Mouse (Mus musculus) CH12.LX (cell line): ENCODE results near the gene Map3k20. TPM values are rescaled to one million over a fixed set of nuclear protein-coding genes. Genes with fewer than 3 reads are reported as not detected.

Experiments used
- DNase-seq: peaks from one replicate; pipeline ENCODE4 v3.0.0-alpha.2; 2013; ENCODE audit errors: extremely low read depth
- H3K27ac ChIP-seq: 2 replicates; pipeline ENCODE4 v1.5.1; 2012; ENCODE audit warnings: low read depth, mild to moderate bottlenecking, control low read depth, moderate library complexity; ENCODE audit not compliant: insufficient read depth
- H3K27me3 ChIP-seq: replicated peaks from 2 replicates; pipeline ENCODE3; 2012; ENCODE audit warnings: inconsistent platforms
- H3K36me3 ChIP-seq, 2 experiments: replicated peaks in 1 of 2; 2 replicates each; pipeline versions ENCODE3 to v1.6.1; 2012; ENCODE audit warnings: inconsistent platforms in 1 of 2, low read length in 1 of 2, mild to moderate bottlenecking in 1 of 2, mixed read lengths in 1 of 2, moderate library complexity in 1 of 2; ENCODE audit not compliant: control insufficient read depth in 1 of 2, insufficient read depth in 1 of 2
- H3K4me1 ChIP-seq, 2 experiments: 2 replicates each; pipeline ENCODE4 v1.6.1; 2012; ENCODE audit warnings: inconsistent platforms in 1 of 2, moderate library complexity in 1 of 2; ENCODE audit not compliant: insufficient read depth in 2 of 2, control insufficient read depth in 1 of 2
- H3K4me2 ChIP-seq: 2 replicates; pipeline ENCODE4 v1.6.1; 2012; ENCODE audit warnings: low read depth, mild to moderate bottlenecking, control low read depth; ENCODE audit not compliant: poor library complexity, insufficient read depth, severe bottlenecking
- H3K4me3 ChIP-seq, 3 experiments: fragments of 150-350 bp in 1 of 3; sonication (generic) in 1 of 3; replicated peaks in 1 of 3; 2 replicates each; pipeline versions ENCODE3 to v1.5.1; 2011 to 2012; ENCODE audit warnings: low read depth in 2 of 3, low read length in 2 of 3, mild to moderate bottlenecking in 2 of 3, moderate library complexity in 2 of 3, control low read depth in 1 of 3, improper control_type of control experiment in 1 of 3, inconsistent platforms in 1 of 3, mixed read lengths in 1 of 3; ENCODE audit not compliant: poor library complexity in 1 of 3
- H3K79me2 ChIP-seq: replicated peaks from 2 replicates; pipeline ENCODE4 v1.6.1; 2012; ENCODE audit warnings: mild to moderate bottlenecking, moderate library complexity; ENCODE audit not compliant: control insufficient read depth, poor library complexity, insufficient read depth, severe bottlenecking; ENCODE audit errors: extremely low read depth
- H3K9ac ChIP-seq: 2 replicates; pipeline ENCODE4 v1.6.1; 2012; ENCODE audit warnings: low read depth, mild to moderate bottlenecking, control low read depth, moderate library complexity; ENCODE audit not compliant: insufficient read depth
- H3K9me3 ChIP-seq: replicated peaks from 2 replicates; pipeline ENCODE3; 2012; ENCODE audit warnings: low read length, inconsistent platforms, mixed read lengths
- CHD2 ChIP-seq: IDR thresholded peaks from 2 replicates; pipeline ENCODE4 v1.6.1; 2011; ENCODE audit warnings: low read length, improper control_type of control experiment
- E2F4 ChIP-seq: IDR thresholded peaks from 2 replicates; pipeline ENCODE4 v1.6.1; 2011; ENCODE audit warnings: low read depth, low read length, improper control_type of control experiment; ENCODE audit not compliant: insufficient replicate concordance
- ELF1 ChIP-seq: IDR thresholded peaks from 2 replicates; pipeline ENCODE4 v1.6.1; 2014; ENCODE audit warnings: low read depth, mild to moderate bottlenecking, inconsistent platforms, low read length, improper control_type of control experiment
- EP300 ChIP-seq: IDR thresholded peaks from 2 replicates; pipeline ENCODE4 v1.6.1; 2011; ENCODE audit warnings: low read length, improper control_type of control experiment
- ETS1 ChIP-seq: conservative IDR thresholded peaks from 2 replicates; pipeline ENCODE4 v1.6.1; 2012; ENCODE audit warnings: low read depth, mild to moderate bottlenecking, inconsistent platforms, low read length, improper control_type of control experiment, moderate library complexity
- HCFC1 ChIP-seq: IDR thresholded peaks from 2 replicates; pipeline ENCODE4 v1.6.1; 2012; ENCODE audit warnings: low read depth, mild to moderate bottlenecking, inconsistent platforms, low read length, improper control_type of control experiment
- IRF4 ChIP-seq: IDR thresholded peaks from 2 replicates; pipeline ENCODE4 v1.6.1; 2014; ENCODE audit warnings: low read depth, mild to moderate bottlenecking, inconsistent platforms, low read length, improper control_type of control experiment
- JUND ChIP-seq: conservative IDR thresholded peaks from 2 replicates; pipeline ENCODE4 v1.6.1; 2011; ENCODE audit warnings: low read depth, low read length, improper control_type of control experiment
- MAFK ChIP-seq: IDR thresholded peaks from 2 replicates; pipeline ENCODE4 v1.6.1; 2011; ENCODE audit warnings: low read length, improper control_type of control experiment; ENCODE audit not compliant: insufficient replicate concordance
- MAX ChIP-seq: IDR thresholded peaks from 2 replicates; pipeline ENCODE4 v1.6.1; 2011; ENCODE audit warnings: low read length, improper control_type of control experiment
- MEF2A ChIP-seq: IDR thresholded peaks from 2 replicates; pipeline ENCODE4 v1.6.1; 2014; ENCODE audit warnings: low read depth, mild to moderate bottlenecking, inconsistent platforms, low read length, improper control_type of control experiment, borderline replicate concordance
- NELFE ChIP-seq: IDR thresholded peaks from 2 replicates; pipeline ENCODE4 v1.6.1; 2011; ENCODE audit warnings: low read depth, low read length, improper control_type of control experiment
- NRF1 ChIP-seq: IDR thresholded peaks from 2 replicates; pipeline ENCODE4 v1.6.1; 2014; ENCODE audit warnings: low read depth, mild to moderate bottlenecking, inconsistent platforms, low read length, improper control_type of control experiment, moderate library complexity
- PAX5 ChIP-seq: IDR thresholded peaks from 2 replicates; pipeline ENCODE4 v1.6.1; 2012; ENCODE audit warnings: low read length, inconsistent platforms, mixed read lengths
- SIN3A ChIP-seq: IDR thresholded peaks from 2 replicates; pipeline ENCODE4 v1.6.1; 2012; ENCODE audit warnings: low read length, improper control_type of control experiment, inconsistent platforms
- SMC3 ChIP-seq: IDR thresholded peaks from 2 replicates; pipeline ENCODE4 v1.6.1; 2011; ENCODE audit warnings: low read depth, low read length, improper control_type of control experiment
- TBP ChIP-seq: conservative IDR thresholded peaks from 2 replicates; pipeline ENCODE4 v1.6.1; 2011; ENCODE audit warnings: low read depth, low read length, improper control_type of control experiment
- TCF12 ChIP-seq: IDR thresholded peaks from 2 replicates; pipeline ENCODE4 v1.6.1; 2014; ENCODE audit warnings: low read depth, mild to moderate bottlenecking, inconsistent platforms, low read length, improper control_type of control experiment
- USF1 ChIP-seq: IDR thresholded peaks from 2 replicates; pipeline ENCODE4 v1.6.1; 2014; ENCODE audit warnings: low read depth, mild to moderate bottlenecking, inconsistent platforms, low read length, improper control_type of control experiment
- USF2 ChIP-seq: conservative IDR thresholded peaks from 2 replicates; pipeline ENCODE4 v1.6.1; 2011; ENCODE audit warnings: low read depth, low read length, improper control_type of control experiment
- ZC3H11A ChIP-seq: IDR thresholded peaks from 2 replicates; pipeline ENCODE4 v1.6.1; 2012; ENCODE audit warnings: low read depth, mild to moderate bottlenecking, inconsistent platforms, low read length, improper control_type of control experiment
- ZKSCAN1 ChIP-seq: IDR thresholded peaks from 2 replicates; pipeline ENCODE4 v1.6.1; 2012; ENCODE audit warnings: low read depth, inconsistent platforms, low read length, improper control_type of control experiment, borderline replicate concordance
- ZMIZ1 ChIP-seq: IDR thresholded peaks from 2 replicates; pipeline ENCODE4 v1.6.1; 2012; ENCODE audit warnings: low read depth, mild to moderate bottlenecking, inconsistent platforms, low read length, improper control_type of control experiment
- ZNF384 ChIP-seq: IDR thresholded peaks from 2 replicates; pipeline ENCODE4 v1.6.1; 2012; ENCODE audit warnings: low read depth, low read length, improper control_type of control experiment, inconsistent platforms
- dilution Hi-C: fragments of 300-500 bp; cut with MboI; formaldehyde crosslinking; loops from 2 replicates; pipeline ENCODE4 v1.14.3; 2020; ENCODE audit warnings: low sequenced_read_pairs; ENCODE audit not compliant: extremely low pct_unique_long_range_greater_than_20kb, extremely low pct_ligation_motif_present
- in situ Hi-C: fragments of 300-500 bp; cut with MboI; formaldehyde crosslinking; loops from 3 replicates; pipeline ENCODE4 v1.14.3; 2019; ENCODE audit warnings: low sequenced_read_pairs, low pct_ligation_motif_present, low pct_unique_long_range_greater_than_20kb, mixed read lengths
- polyA plus RNA-seq: library from polyadenylated mRNA; unstranded; fragments of >175 nt; gene quantifications from 2 replicates; pipeline ENCODE4 v1.2.1, GENCODE M21; 2012; ENCODE audit warnings: low read depth; ENCODE audit not compliant: insufficient read length
- total RNA-seq, 2 experiments: library from RNA; depleted of rRNA; stranded (reverse); fragments of 300-350 nt in 1 of 2; fragments of >200 nt in 1 of 2; gene quantifications; 2 replicates each; pipeline ENCODE4 v1.2.3; 2012 to 2014

Map3k20 gene
- total and polyA plus RNA-seq, 3 experiments, result 4.1 to 6.6 (median 6.1) TPM

DNA sequence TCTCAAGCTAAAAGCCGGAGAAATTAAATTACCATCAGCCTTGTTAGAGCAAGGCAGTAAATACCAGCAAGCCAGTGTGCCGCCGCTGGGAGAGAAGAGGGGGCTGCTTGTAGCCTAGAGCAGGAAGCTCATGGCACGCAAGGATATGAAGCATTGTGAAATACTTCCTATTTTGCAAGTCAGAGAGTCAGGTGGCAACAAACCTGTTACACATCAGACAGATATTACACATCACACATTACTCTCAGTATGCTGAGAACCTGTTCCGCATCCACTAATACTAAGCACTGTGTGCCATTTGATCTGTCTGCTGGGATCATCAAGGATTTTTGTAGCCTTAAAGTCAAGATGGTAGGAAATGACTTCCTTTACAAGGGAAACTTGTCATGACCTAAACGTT is 157.4 kb downstream of the Map3k20 start:
- in situ Hi-C loops, result no loop called here
- H3K27ac ChIP-seq, result no peak overlapping the region

DNA sequence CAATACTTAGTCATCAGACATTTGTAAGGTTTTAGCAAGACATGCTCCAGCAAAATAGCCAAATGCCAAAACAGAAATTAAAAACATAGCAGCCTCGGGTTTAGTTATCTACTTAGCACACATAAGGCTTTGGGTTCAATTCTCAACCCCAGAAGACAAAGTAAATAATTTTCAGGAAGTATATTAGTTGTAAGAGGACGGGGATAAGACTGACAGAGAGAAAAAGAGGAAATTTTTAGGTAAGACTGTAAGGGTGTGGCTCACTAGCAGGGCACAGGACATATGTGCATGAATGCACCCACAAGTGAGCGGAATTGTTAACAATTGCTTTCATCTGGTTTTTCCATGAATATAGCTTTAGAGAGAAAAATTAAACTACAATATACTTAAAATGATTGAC is 158.5 kb downstream of the Map3k20 start:
- H3K4me3 ChIP-seq, result no peak overlapping the region
- dilution Hi-C loops, result no loop called here
- no peak overlapping the region for H3K4me2 ChIP-seq
- no peak overlapping the region for H3K27ac ChIP-seq
- DNase-seq, result no peak
- no peaks in the 10 kb centered on the region for H3K79me2 ChIP-seq
- in situ Hi-C loops, result no loop called here
- H3K27me3 ChIP-seq, result no peaks in the 10 kb centered on the region
- peaks cover 3 to 12% of the 10 kb centered on the region in 2 experiments for H3K36me3 ChIP-seq
- H3K4me1 ChIP-seq, result peaks cover 0 to 17% of the 10 kb centered on the region in 2 experiments; a peak in 3 of 4 replicates
- no peak for TF ChIP-seq JUND
- TF ChIP-seq IRF4, result no peak
- no peak for TF ChIP-seq SIN3A
- no peak for TF ChIP-seq CHD2
- TF ChIP-seq PAX5, result no peak
- TF ChIP-seq ZMIZ1, result no peak
- TF ChIP-seq ETS1, result no peak
- TF ChIP-seq ZC3H11A, result no peak
- TF ChIP-seq MAFK, result no peak
- no peak for TF ChIP-seq ELF1
- TF ChIP-seq MEF2A, result no peak
- no peak for TF ChIP-seq NRF1
- no peak for TF ChIP-seq SMC3
- no peak for TF ChIP-seq TBP
- no peak for TF ChIP-seq TCF12
- H3K9me3 ChIP-seq, result no peaks in the 10 kb centered on the region
- no peak overlapping the region for H3K9ac ChIP-seq

More for the DNA sequence above, 157.4 kb downstream of the Map3k20 start:
- Histone ChIP-seq H3K9ac (no peak overlapping the region), H3K79me2 (no peaks in the 10 kb centered on the region), H3K4me1 (peaks cover 4 to 26% of the 10 kb centered on the region in 2 experiments), H3K27me3 (no peaks in the 10 kb centered on the region), H3K36me3 (peaks cover 3 to 19% of the 10 kb centered on the region in 2 experiments), H3K4me2 (no peak overlapping the region), H3K9me3 (no peaks in the 10 kb centered on the region), H3K4me3 (no peak overlapping the region)
- dilution Hi-C loops, result no loop called here
- TF ChIP-seq HCFC1, result no peak
- no peak for TF ChIP-seq ZNF384
- TF ChIP-seq USF1, result no peak
- TF ChIP-seq EP300, result no peak
- TF ChIP-seq E2F4, result no peak
- TF ChIP-seq JUND, result no peak
- no peak for TF ChIP-seq ZKSCAN1
- no peak for TF ChIP-seq ETS1
- no peak for TF ChIP-seq MAX
- no peak for TF ChIP-seq CHD2
- TF ChIP-seq SMC3, result no peak
- TF ChIP-seq IRF4, result no peak
- TF ChIP-seq NELFE, result no peak
- no peak for TF ChIP-seq MAFK
- TF ChIP-seq USF2, result no peak
- TF ChIP-seq MEF2A, result no peak
- TF ChIP-seq SIN3A, result no peak
- no peak for DNase-seq
